Mouse (Mus musculus) layer of hippocampus, adult 9-10 months (tissue): ENCODE measurements around the gene Qrich1.

Experiments used
- DNase-seq: peaks from one replicate; pipeline ENCODE4 v3.0.0; 2022; ENCODE audit warnings: low spot score

The Qrich1 gene

GRCm38 (mm10) chr9:108563671-108564070, 47.1 kb downstream of the Qrich1 start:
- DNase-seq, result no peak

- DNase-seq, result no peak
Measured at GRCm38 (mm10) chr9:108564131-108564530, 47.5 kb downstream of the Qrich1 start.

GRCm38 (mm10) chr9:108565881-108566814, 49.5 kb downstream of the Qrich1 start:
- no peak for DNase-seq

GRCm38 (mm10) chr9:108566815-108567776, 50.5 kb downstream of the Qrich1 start, which contains the start of gene Ndufaf3:
TSS of gene Ndufaf3 (minus strand) at chr9:108567434.
- peak; percentile 91 for DNase-seq

- no peak for DNase-seq
Measured at GRCm38 (mm10) chr9:108567931-108568419, 51.4 kb downstream of the Qrich1 start.

GRCm38 (mm10) chr9:108568511-108568921, 51.9 kb downstream of the Qrich1 start:
- no peak for DNase-seq

GRCm38 (mm10) chr9:108569381-108570206, 53.0 kb downstream of the Qrich1 start, which contains the start of gene Dalrd3:
TSS of gene Dalrd3 (plus strand) at chr9:108569886.
- no peak for DNase-seq

GRCm38 (mm10) chr9:108570207-108570896, 53.7 kb downstream of the Qrich1 start:
- DNase-seq, result no peak

- no peak for DNase-seq
Measured at GRCm38 (mm10) chr9:108571401-108571973, 54.9 kb downstream of the Qrich1 start.

GRCm38 (mm10) chr9:108572321-108572720, 55.7 kb downstream of the Qrich1 start:
- DNase-seq, result no peak

GRCm38 (mm10) chr9:108573774-108574690, 57.4 kb downstream of the Qrich1 start:
- no peak for DNase-seq

- no peak for DNase-seq
Measured at GRCm38 (mm10) chr9:108574921-108575320, 58.3 kb downstream of the Qrich1 start.

- DNase-seq, result no peak
Measured at GRCm38 (mm10) chr9:108575321-108576297, 59.0 kb downstream of the Qrich1 start.

- DNase-seq, result no peak
Measured at GRCm38 (mm10) chr9:108577025-108577424, 60.4 kb downstream of the Qrich1 start.

GRCm38 (mm10) chr9:108577934-108578544, 61.4 kb downstream of the Qrich1 start:
- no peak for DNase-seq

GRCm38 (mm10) chr9:108578545-108579343, 62.1 kb downstream of the Qrich1 start, which contains the start of gene Wdr6:
TSS of gene Wdr6 (minus strand) at chr9:108578739.
- DNase-seq, result peak; percentile 77

- DNase-seq, result no peak
Measured at GRCm38 (mm10) chr9:108579344-108579690, 62.7 kb downstream of the Qrich1 start.
